Mouse (Mus musculus) cerebellum, adult (tissue): Measurements from ENCODE around the gene Snrk.

Source experiments
- ATAC-seq: cut with Nextera tagmentation; 2 replicates; pipeline ENCODE4 v1.9.2; 2017; ENCODE audit warnings: mild to moderate bottlenecking, moderate library complexity, mixed read lengths; ENCODE audit not compliant: insufficient number of reproducible peaks, low FRiP score, low TSS enrichment

Snrk gene

DNA sequence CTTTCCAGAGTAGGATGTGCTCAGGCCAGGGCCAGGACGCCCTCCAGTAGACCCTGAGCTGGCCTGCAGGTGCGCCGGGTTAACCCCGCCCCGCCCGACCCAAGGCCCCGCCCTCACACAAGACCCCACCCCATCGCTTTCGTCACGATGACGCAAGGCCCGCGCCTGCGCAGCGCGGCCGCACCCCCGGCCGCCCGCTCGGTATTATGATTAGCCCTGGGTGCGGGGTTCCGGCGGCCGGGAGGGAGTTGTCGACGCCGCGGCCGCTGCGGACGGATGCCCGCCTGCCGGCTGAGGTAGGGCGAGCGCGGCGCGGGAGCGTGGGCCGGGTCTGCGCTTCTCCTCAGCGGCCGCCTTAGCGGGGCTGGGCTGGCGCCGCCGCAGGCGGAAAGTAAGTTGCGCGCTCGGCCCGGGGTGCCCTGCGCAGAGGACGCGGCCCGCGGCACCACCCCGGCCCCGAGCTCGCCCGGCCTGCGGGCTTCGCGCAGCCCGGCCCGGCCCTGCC is at the start of gene Snrk:
TSS of gene Snrk (plus strand) at position 155 of the 505 bp plus-strand sequence.
- ATAC-seq, result peak; percentile 86

DNA sequence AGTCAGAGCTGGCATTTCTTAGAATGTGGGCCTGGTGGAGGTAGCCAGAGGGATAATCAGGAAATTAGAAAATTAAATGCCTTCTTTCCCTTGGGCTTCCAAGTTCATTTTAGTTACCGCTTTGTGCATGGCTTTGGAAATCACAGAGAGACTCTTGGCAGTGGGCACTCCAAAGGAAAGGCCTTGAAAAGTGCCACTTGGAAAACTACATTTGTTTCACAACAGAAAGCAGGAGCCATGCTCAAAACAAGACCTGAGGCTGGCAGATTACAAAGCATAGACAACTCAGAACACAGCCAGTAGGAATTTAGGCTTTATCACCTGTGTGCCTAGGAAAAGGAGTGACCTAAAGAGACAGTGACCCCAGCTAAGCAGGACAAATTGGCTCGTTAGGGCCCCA is 49.4 kb upstream of the Snrk start:
- ATAC-seq, result no peak

GRCm38 (mm10) chr9:122069560-122070174 is 47.4 kb upstream of the Snrk start:
- no peak for ATAC-seq

- no peak for ATAC-seq
Measured at GRCm38 (mm10) chr9:122073980-122074379, 43.1 kb upstream of the Snrk start.

- ATAC-seq, result no peak
Measured at GRCm38 (mm10) chr9:122074575-122074974, 42.5 kb upstream of the Snrk start.

DNA sequence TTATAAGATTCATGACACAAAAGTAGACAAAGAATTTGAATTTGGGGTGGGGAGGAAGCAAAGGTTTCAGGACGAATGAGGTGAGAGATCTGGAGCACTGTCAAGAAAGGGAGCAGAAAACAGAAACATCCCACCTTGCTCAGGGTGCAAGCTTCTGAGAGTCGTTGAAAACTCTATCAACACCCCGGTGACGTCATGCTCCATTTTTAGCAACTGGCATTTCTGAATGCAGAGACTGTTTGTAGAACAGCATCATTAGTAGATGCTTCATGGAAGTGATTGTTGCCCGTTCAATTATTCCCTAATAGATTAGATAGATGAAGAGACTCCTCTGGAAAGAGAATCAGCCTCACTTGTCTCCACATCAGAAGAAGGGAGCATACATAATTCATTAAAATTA is 38.6 kb upstream of the Snrk start:
- no peak for ATAC-seq

DNA sequence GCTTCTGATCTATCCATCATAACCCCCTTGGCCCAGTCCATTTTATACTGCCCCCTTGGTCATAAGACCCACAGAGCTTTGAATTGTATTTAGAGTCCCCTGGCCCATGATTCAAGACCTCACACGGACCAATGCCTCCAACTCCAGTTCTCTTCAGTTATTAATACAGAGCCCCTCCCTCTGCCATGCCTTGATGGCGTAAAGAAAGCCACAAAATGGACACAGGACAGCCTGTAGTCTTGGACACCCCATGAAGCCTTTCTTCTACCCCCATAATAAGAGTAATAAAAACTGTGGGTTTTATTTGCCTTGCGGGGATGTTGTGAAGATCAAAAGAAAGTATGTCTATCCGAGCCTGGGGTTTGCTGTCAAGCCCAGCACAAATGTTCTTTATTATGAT is 33.4 kb upstream of the Snrk start:
- no peak for ATAC-seq

DNA sequence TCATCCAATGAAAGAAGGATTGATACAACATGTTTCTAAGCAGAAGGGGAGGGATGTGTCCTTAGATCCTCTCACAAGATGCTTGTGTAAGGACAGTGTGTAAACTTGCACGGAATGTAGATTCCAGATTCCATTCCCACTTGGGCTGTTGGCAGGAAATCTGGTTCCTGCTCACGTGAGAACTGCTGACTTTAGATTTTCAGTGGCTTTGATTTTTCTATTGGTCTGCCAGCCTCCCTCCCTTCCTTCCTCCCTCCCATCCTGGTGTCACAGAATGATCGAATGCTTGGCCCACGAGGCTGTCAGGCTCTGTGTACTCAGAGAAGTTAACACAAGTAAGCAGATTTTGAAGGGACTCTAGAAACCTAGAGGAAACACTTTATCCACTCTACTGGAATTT is 32.9 kb upstream of the Snrk start:
- ATAC-seq, result no peak

DNA sequence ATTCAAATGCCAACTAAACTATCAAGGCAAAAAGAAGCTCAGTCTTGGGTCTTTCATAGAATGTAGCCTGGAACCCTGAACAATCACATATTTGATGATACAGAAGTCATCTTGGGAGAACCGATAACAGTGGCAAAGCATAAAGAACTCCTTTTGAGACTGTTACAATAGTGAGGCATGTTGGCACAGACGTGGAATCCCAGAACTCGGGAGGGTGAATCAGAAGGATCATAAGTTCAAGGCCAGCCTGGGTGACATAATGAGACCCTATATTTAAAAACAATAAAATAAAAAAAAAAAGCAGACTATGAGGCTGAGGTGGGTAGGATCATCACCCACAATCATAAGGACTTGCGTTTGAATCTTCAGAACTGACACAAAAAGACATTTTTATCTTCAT is 32.4 kb upstream of the Snrk start:
- no peak for ATAC-seq

- ATAC-seq, result no peak
Measured at GRCm38 (mm10) chr9:122085055-122085454, 32.0 kb upstream of the Snrk start.

GRCm38 (mm10) chr9:122085550-122086205 is 31.4 kb upstream of the Snrk start:
- ATAC-seq, result no peak

GRCm38 (mm10) chr9:122087086-122087485 is 30.0 kb upstream of the Snrk start:
- no peak for ATAC-seq

DNA sequence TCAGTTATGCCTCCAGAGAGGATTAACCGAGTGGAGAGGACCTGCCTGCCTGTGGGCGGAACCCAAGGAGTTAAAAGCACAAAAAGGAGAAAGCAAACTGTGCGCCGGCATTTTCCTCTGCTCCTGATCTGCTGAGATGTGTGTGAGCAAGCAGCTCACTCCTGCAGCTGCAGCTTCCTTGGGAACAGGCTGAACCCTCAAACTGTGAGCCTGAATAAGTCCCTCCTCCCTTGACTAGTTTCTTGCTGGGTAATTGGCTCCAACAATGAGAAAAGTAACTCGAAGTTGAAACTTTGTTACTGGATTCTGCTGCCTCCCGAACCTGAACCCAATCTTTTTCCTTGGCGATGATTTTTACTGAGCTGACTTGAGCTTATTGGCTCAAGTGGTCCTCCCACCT is 25.9 kb upstream of the Snrk start:
- ATAC-seq, result no peak

DNA sequence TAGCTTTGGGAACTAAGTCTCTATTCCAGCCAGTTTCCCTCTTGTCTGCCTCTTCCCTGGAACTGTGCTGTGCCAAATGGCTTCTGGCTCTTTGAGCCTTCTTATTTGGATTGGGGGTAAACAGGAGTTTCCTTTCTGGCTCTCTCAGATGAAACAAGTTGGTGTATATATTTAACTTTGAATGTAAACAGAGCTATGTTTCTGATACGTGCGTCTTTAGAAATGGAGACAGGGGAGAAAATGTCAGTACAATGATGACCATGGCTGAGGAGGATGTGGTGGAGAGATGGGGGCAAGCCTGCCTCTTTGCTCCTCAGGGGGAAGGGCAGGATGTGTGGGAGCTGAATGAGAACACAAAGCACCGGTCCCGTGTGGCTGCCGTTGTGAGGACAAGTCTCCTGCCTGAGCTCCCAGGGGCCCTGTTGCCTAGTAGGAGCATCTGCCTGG is 25.3 kb upstream of the Snrk start:
- no peak for ATAC-seq

DNA sequence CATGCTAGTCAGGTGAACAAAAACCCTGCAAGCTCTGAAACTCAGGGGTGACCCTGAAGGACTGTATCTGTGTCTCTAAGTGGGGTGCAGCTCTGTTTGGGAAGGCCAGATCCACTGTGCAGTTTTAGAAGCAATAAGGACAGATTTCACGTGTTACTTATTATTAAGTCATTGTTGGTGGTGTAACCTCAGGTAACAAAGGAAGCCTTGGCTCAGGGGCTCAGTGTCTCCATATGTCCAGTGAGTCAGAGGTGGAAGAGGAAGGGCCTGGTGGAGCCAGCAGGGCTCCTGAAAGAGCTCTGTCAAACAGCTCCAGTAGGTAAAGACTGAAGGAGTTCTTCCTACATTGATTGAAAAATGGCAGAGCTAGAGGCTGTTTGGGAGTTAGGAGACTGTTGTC is 22.9 kb upstream of the Snrk start:
- ATAC-seq, result no peak

GRCm38 (mm10) chr9:122096822-122097511 is 20.1 kb upstream of the Snrk start:
- ATAC-seq, result no peak

GRCm38 (mm10) chr9:122097535-122097934 is 19.5 kb upstream of the Snrk start:
- ATAC-seq, result no peak

GRCm38 (mm10) chr9:122100584-122101127 is 16.4 kb upstream of the Snrk start:
- ATAC-seq, result no peak

DNA sequence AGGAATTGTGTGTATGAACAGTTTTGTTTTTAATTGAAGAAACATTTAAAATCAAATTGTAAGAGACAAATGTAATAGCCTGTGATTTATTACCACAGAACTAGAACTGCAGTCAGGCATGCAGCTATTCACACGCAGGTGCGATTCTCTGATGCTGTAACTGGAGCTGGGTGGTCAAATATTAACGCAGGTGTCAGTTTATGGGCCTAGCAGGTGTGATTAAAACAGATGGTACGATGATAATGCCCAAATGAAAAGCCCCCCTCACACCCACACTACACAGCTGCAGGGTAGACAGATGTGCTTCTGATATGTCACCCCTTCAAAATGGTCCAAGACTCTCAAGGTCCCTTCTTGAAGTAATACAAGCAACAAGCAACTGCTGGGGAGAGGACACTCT is 15.9 kb upstream of the Snrk start:
- no peak for ATAC-seq

DNA sequence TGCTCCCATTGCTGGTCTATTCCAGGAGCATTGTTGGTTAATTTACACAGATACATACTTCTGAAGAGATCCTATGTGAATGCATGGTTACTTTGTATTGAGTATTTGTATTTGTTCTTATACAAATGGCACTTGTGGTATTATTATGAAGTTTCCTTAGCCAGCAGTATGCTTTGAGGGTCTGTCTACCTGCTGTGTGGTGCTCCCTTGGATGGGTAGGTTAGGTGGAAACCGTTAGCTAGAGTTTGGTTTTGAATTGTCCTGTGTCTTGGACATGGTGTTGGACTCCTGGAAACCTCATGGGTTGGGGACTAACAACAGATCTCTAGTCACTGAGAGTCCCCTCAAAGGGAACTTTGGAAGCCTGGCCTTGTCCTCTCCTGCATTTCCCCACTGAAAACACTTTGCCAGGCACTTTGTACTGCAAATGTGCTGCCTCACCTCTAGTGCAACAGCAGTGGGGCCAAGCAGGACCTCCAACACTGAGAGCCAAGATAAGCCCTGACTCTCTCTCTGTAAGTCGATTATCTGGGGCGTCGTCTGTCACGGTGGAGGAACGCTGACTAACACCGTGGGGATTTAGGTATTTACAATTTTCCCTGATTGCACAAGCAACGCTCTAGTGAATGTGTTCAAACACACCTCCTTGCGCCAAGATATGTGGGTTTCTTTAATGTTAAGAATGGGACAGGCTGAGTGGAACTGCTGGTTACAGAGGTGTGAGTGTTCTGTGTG is 13.3 kb upstream of the Snrk start:
- ATAC-seq, result no peak
